Mouse (Mus musculus): ENCODE data around the gene Med22. TPM values are rescaled to one million over a fixed set of nuclear protein-coding genes. Genes with fewer than 3 reads are reported as not detected.

Gene Med22
- total RNA-seq (2021) = 10 to 100 TPM; 19.2 to 19.7 TPM
- long read RNA-seq, experiment 1, transcript Med22-201 (4 exons, 973 nt) = major isoform, 15 of 20 reads
- long read RNA-seq, experiment 1, partial matches to known transcripts = 0 of 20 reads
- long read RNA-seq, experiment 1, other reads (novel, unspliced or antisense) = 1 of 20 reads
- long read RNA-seq, experiment 2, transcript Med22-201 (4 exons, 973 nt) = major isoform, 24 of 26 reads
- long read RNA-seq, experiment 2, partial matches to known transcripts = 0 of 26 reads
- long read RNA-seq, experiment 2, other reads (novel, unspliced or antisense) = 1 of 26 reads

DNA sequence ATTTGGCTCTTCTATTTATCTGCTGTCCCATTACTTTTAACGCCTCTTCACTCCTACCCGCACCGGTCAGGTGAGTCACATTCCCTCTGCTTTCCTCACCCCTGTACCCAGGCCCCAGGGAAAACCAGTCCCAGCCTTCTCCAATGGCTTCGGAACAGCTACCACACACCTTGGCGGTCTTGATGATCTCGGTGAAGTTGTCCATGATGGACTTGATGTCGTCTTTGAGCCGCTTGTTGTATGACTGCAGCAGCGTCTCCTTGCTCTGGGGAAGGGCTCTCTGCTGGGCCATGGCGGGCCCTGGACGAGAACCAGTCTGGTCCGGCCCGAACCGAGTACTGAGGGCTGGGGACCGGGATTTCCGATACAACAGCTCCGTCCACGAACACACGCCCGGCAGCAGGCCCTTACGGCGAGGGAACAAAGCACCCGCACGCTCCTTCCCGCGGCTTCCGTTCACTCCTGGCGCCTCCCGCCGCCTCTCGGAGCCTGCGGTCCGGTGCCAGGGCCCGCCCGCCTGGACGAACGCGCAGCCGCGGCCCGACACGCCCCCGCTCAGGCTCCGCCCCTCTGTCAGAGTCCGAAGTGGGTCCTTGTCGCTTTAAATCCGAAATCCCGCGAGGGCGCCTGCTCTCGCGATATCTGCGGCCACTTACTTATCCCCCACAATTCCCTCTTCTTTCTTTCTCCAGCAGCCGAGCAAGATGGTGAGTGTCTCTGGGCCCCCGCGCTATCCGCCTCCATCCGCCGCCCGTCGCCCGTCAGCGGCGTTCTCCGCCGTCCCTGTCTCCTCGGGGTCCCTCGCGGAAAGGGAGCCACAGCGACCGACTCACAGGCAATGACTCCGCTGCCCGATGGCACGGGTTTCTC, at the start of gene Med22, which contains the start of gene Rpl7a:
TSS of gene Med22 (minus strand) at position 554 of the 870 bp plus-strand sequence.
TSS of gene Rpl7a (plus strand) at position 641 of the 870 bp plus-strand sequence.
- intact Hi-C loops (cut with DNase I; ENCODE audit: low total_unique reads) = no loop called here
- peak; percentile 100 for DNase-seq

DNA sequence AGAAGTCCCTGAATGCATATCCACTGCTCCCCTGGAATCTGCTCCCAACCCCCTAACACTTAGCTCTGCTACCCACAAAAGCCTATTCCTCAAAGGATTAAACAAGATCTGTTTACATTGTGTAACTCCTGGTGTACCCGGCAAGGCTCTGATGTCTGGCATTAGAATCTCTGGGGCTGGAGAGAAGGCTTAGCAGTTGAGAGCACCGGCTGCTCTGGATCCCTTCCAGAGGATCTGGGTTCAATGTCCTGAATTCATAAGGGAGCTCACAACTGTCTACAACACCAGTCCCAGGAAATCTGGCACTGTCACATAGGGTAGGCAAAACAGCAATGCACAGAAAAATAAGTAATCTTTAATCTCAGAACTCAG, 47.0 kb upstream of the Med22 start:
- no peak for DNase-seq
- intact Hi-C loops (cut with DNase I; ENCODE audit: low total_unique reads) = no loop called here

DNA sequence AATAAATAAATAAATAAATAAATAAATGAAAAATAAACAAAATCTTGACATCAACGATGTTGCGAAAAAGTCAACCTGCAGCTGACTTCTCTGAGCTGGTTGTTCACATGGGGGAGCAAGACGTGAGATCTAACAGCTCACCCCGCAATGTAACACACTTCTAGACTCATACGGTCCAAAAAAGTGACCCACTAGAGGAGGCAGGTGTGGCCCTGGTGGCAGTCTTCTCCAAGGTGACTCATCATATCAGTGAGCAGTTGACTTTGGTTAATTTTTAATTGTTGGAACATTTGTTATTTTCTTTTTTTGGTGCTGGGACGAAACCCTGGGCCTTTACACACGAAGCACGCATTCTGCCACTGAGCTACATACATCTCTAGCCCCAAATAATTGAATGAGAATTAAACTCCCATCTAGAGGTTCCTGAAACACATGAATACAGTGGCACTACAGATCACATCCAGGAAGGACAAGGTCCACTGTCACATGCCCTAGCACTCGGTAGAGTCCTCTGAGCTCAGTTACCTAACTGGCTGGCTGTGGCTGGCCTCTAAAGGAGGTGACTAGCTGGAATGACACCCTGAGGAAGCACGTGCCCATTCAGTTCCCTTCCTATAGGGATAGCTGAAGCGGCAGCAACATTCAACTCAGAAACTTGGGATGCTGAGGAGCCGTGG, 46.5 kb upstream of the Med22 start:
- intact Hi-C loops (cut with DNase I; ENCODE audit: low total_unique reads) = no loop called here
- DNase-seq = no peak

DNA sequence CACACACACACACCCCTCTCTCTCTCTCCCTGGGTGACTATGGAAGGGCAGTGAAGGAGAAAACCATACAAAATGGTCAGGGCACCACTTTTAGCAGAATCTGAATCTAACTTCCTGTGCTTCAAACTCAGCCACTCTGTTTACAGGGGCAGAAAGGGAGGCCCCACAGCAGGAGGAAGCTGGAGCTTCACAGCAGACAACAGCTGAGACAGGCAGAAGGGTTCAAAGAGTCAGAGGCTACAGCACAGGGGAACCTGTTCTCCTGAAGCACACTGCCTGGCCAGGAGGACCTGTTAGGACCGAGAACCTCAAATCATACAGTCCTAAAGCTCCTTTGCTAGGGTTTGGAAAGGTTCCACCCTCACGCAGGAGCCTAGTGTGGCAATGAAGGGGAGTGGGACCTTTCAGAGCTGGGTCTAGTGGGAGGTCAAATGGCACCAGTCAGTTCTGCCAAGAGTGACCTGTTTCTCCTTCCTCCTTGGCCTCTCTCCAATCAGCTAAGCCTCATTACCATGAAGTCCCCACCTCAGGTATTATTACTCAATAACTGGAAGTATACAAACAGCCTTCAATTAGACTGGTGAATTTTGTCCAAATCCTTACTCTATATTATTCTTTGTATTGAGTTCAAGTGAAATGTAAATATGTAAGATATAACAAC, 44.4 kb upstream of the Med22 start:
- intact Hi-C loops (cut with DNase I; ENCODE audit: low total_unique reads) = no loop called here
- no peak for DNase-seq

DNA sequence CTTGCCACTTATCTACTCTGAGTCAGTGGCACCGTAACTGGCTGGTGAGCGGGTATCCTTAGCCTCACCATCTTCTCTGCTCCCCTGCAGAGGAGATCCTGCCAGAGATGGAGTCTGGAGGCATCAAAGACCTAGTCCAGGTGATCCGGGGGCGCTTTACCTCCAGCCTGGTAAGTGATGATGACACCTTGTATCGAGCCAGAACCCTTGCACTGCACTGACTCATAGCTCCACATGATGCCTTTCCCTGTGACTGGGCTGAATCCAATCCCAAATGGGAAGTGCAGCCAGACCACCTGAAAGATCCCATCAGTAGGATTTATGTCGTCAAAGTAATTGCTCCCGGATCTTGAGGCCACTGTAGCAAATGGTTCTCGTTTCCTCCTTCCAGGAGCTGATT, 42.4 kb upstream of the Med22 start:
- no peak for DNase-seq
- intact Hi-C loops (cut with DNase I; ENCODE audit: low total_unique reads) = no loop called here

DNA sequence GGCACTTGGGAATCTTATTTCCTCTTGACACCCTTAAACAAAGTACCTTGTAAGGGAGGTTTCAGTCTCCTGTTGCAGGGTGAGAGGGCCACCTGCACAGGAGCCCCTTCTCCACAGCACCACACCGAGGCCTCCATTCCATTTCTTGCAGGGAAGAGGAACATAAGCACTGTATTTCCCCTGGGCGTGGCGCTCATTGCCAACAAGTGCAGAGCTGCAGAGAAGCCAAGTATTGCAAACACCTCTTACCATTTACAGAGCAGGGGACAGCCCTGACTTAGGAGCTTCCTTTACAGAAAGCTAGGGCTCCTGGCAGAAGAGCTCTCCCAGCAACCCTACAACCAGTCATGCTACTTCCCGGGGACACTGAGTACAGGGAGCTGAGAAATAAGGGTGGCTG, 41.7 kb upstream of the Med22 start:
- DNase-seq = no peak
- intact Hi-C loops (cut with DNase I; ENCODE audit: low total_unique reads) = no loop called here

DNA sequence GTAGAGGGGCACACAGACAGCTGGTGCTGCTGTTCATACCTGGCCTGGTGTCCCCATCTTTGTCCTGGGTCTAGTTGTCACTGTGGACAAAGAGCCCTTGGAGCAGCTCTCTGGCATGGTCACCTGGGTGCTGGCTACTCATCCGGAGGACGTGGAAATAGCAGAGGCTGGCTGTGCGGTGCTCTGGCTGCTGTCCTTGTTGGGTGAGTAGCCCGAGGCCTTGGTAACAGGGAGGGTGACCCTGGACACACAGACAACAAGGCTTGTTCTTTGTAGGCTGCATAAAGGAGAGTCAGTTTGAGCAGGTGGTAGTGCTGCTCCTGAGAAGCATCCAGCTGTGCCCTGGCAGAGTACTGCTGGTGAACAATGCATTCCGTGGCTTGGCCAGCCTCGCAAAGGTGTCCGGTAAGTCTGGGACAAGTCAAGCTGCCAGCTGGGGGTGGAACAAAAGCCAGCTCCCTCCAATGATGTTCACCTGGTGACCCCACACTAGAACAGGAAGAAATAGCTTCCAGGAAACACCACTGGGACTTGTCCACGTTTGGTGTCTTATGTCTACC, 40.9 kb upstream of the Med22 start:
- no peak for DNase-seq
- intact Hi-C loops (cut with DNase I; ENCODE audit: low total_unique reads) = no loop called here

DNA sequence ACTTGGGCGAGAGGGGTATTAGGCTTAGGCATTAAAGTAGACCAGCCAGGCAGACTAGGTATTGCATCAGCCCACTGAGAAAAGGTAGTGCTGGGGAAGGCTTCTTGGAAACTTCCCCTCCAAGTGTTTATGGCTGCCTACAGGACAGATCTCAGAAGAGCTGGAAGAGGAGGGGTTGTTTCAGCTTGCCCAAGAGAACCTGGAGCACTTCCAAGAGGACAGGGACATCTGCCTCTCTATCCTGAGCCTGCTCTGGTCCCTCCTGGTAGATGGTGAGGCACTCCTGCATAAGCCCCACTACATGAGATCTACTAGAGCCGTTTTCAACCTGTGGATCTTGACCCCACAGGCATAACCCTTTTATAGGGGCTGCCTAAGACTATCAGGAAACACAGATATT, 39.9 kb upstream of the Med22 start:
- intact Hi-C loops (cut with DNase I; ENCODE audit: low total_unique reads) = no loop called here

DNA sequence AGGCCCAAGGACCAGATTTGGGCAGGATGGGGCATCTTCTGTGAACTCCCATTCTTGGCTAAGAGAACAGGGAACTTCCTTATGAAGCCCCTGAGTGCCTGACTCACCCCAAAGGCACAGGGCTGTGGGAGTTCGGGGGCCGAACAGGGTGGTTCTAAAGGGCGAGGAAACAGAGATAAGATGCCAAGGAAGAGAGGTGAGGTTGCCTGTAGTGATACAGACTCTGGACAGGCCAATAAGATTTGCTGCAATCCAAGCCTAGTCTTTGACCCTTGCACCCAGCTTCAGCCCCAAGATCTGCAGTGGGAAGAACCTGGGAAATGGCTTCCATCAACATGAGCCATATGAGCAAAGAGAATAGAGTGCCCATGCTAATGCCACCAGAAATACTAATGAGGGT, 32.8 kb upstream of the Med22 start:
- DNase-seq = no peak
- intact Hi-C loops (cut with DNase I; ENCODE audit: low total_unique reads) = no loop called here

More for the DNA sequence above, 39.9 kb upstream of the Med22 start:
- no peak for DNase-seq

DNA sequence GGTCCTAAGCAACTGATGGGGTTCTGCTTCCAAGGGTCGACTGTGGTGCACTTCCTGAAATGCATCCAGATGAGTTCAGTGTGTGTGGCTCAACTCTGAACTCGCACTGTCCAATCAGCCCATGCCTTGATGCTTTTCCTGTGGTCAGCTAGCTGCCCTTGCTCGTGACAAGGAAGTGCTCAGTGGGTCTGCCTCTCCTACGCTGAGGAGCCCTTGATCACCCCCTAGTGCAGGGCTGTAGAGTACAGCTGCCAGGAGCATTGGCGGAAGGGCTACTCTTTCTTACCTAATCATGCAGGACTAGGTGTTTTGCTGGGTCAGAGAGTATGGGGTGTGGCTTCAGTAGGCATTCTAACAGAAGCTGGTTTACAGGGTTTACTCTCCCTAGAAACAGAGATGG, 31.1 kb upstream of the Med22 start:
- intact Hi-C loops (cut with DNase I; ENCODE audit: low total_unique reads) = no loop called here
- no peak for DNase-seq

DNA sequence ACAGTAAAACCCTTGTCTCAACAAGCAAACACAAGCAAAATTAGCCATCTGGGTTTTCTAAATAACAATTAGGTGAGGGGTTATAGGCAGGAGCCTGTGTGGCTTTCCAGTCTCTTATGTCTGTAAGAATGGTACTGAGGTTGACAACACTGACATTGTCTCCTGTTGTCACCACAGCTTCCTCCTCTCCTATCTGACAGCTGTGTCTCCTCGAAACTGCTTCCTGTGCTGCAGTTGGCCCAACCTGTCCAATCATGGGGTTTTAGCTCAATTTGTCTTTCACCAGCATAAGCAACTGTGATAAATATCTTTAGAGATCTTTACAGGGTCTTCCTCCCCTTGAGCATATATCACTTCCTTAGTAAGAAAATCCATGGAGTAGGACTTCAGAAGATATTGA, 25.9 kb upstream of the Med22 start:
- no peak for DNase-seq
- intact Hi-C loops (cut with DNase I; ENCODE audit: low total_unique reads) = loop anchor here (10.0 kb wide), 1 partner anchor 78 kb away; no protein-coding TSS in a partner anchor

DNA sequence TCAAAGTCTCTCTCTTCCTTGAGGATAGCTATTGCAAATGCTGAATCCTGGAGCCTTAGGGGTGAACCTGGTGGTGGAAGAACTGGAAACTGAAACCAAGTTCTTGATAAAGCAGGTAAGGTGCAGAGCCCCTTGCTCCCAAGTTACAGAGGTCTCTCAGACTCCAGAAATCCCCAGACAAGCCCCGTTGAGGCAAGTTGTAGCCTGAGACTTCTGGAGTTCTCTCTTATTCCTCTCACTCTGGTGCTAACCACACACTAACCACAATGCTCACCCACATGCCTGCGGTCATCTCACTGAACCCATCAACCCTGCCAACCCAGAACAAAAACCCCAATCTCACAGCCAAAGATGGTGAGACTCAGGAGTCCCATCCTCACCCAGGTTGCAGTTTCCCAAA, 24.8 kb upstream of the Med22 start:
- intact Hi-C loops (cut with DNase I; ENCODE audit: low total_unique reads) = loop anchor here (10.0 kb wide), 1 partner anchor 80 kb away; no protein-coding TSS in a partner anchor
- no peak for DNase-seq

DNA sequence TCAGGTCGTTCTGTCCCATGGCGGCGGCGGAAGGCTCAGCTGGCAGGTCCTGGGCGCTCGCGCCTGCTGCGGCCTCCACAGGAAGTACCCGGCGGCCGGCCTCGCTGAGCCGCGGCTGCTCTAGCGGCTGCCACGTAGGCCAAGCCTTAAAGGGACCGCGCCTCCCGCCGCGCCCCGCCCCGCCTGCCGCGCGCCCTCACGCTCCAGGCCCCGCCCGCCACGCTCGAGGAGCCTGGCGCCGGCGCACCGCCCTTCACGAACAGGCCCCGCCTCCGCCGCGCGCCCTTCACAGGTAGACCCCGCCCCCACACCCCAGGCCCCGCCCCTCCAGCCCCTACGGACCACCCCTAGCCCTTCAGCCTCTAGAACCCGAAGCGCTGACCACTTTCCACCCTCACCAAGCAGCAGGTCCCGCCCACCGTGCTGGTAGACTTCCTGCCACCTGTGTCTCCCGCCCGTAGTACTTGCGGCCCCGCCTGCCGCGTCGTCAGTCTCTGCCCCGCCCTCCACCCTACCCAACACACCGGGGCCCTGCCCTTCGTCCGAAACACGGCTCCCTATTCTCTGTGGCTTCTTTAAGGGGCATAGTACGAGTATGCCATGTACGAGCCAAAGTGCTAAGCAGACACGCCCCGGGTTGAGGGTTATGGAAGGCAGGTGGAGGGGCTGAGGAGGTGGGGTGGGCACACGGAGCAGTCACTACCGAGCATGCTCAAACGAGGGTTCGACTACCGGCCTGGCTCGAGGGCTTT, 23.0 kb upstream of the Med22 start, which contains the start of the genes Surf4 and Stkld1:
TSS of gene Surf4 (minus strand) at position 625 of the 752 bp plus-strand sequence.
TSS of gene Stkld1 (plus strand) at position 744 of the 752 bp plus-strand sequence.
- intact Hi-C loops (cut with DNase I; ENCODE audit: low total_unique reads) = loop anchor here (10.0 kb wide), 1 partner anchor 81 kb away; no protein-coding TSS in a partner anchor
- DNase-seq = peak; percentile 94

DNA sequence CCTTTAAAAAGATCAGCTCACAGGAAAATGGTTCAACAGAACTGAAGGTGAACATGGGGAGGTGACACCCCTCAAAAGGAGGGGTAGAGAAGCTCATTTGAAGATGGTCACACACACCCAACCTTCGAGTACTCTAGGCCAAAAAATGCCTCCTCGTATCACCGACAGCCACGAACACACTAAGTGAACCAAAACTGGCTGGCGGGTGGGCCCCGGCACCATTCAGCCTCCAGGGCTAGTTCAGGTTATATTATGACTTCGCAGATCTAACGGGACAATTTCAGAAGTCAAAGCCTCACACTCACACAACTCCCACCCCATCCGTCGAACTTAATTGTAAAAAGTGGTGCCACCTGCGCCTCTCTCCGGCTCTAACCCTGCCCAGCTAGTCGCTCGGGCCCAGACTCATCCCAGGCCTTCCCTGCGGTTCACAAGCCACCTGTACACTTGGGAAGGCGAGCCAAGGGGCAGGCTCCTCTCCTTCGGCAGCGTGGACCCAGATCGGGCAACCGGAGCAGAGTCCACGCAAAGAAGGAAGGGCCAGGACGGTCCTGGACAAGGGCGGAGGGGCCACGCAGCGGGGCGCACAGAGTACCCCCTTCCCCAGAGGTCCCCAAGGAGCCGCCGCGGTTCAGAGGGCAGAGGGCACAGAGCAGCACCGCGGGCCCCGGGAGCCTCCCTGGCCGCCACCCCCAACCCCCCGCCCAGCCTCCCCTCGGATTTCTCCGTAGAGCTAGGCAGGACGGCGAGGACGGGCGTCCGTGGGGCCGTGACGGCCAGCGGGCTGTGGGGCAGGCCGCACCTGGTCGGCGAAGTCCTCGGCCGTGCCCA, 22.2 kb upstream of the Med22 start:
- intact Hi-C loops (cut with DNase I; ENCODE audit: low total_unique reads) = loop anchor here (10.0 kb wide), 1 partner anchor 82 kb away; no protein-coding TSS in a partner anchor
- peak; percentile 46 for DNase-seq

DNA sequence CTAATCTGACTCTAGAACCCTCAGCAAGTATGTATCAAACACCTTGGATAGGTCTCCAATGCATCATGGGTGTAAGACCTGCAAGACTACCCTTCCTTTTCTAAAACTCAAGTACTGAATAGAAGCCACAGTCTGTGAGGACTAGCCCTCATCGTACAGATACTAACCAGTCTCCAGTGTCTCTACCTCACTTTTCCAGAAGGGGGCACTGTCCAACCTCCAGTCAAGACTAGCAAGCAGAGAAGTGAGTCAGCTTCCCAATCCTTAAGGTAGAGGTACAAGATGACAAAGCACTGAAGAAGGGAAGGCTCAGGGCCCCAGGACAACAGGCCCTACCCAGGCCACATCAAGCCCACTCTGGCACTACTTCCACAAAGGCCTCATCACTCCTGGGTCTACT, 19.9 kb upstream of the Med22 start:
- intact Hi-C loops (cut with DNase I; ENCODE audit: low total_unique reads) = loop anchor here (10.0 kb wide), 1 partner anchor 84 kb away; no protein-coding TSS in a partner anchor
- DNase-seq = peak; percentile 36

DNA sequence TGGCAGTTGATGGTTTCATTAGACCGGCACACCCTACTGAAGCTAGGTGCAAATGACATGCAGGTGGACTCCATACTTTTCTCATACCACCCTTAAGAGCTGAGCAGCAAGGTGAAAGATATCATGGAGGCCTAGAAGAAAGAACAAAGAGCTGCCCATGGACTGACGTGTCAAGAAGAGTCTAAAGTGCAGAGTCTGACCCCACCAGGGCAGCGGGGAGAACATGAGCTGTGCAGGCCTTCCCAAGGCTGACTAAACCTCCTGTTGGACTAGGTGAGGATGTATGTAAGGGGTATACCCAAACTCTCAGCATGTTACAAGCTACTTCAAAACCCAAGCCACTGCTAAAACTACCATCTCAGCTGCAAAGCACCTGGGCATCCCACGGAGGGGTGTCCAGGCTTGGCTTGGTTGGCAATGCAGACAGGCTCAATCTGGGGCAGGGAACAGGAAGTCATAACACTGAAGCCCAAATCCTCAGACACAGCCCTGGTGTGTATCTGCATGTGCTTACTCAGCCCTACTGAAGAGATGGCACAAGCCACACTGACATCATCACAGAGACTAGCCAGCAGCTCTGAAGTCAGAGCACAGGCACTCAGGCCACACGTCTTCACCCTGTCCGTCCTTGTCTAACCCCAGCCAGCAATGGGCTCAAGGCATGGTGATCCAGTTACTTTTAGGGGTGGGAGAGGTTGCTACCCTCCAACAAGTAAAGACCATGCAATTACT, 17.4 kb upstream of the Med22 start:
- intact Hi-C loops (cut with DNase I; ENCODE audit: low total_unique reads) = loop anchor here (10.0 kb wide), 1 partner anchor 107 kb away; no protein-coding TSS in a partner anchor

DNA sequence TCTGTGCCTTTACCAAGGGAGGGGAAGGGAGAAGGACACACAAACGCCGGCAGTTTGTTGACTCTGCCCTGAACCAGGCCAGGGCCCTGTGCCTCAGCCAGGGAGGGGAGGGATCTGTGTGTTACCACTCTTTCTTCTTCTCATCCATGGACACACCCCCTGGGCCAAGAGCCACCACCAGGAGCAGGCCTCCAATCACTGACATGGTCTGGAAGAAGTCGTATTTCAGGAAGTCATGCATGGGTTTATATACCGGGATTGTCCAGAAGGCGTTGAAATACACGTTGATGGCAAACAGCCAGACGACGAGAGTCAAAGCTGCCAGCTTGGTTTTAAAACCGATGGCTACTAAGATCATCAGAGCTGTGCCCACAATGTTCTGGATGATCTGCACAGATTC, 11.3 kb upstream of the Med22 start:
- intact Hi-C loops (cut with DNase I; ENCODE audit: low total_unique reads) = loop anchor here (10.0 kb wide), 1 partner anchor 113 kb away; no protein-coding TSS in a partner anchor
- DNase-seq = no peak

More for the DNA sequence above, 17.4 kb upstream of the Med22 start:
- DNase-seq = no peak
